Mouse (Mus musculus) cerebellum, adult (tissue): ENCODE measurements at regions not wholly inside any gene's neighbourhood (a gene's known extent, or its start where the extent isn't known, plus 50 kb on each side); places are given as distances from the start of the nearest gene placed in this dataset.

Experiments used
- ATAC-seq: cut with Nextera tagmentation; 2 replicates; pipeline ENCODE4 v1.9.2; 2017; ENCODE audit warnings: mild to moderate bottlenecking, moderate library complexity, mixed read lengths; ENCODE audit not compliant: insufficient number of reproducible peaks, low FRiP score, low TSS enrichment

DNA sequence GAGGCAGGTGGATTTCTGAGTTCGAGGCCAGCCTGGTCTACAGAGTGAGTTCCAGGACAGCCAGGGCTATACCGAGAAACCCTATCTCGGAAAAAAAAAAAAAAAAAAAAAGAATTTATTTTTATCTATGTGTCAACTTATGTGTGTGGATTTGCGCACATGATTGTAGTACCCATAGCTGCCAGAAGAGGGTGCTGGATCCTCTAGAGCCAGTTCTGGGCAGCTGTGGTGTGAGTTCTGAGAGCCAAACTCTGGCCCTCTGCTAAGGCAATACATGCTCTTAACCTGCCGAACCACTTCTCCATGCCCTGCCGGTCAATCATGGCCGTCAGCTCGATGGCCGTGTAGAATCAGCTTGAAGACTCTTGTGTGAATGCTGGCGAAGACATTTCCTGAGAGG lies 138.0 kb upstream of the Mrps10 start:
- no peak for ATAC-seq

DNA sequence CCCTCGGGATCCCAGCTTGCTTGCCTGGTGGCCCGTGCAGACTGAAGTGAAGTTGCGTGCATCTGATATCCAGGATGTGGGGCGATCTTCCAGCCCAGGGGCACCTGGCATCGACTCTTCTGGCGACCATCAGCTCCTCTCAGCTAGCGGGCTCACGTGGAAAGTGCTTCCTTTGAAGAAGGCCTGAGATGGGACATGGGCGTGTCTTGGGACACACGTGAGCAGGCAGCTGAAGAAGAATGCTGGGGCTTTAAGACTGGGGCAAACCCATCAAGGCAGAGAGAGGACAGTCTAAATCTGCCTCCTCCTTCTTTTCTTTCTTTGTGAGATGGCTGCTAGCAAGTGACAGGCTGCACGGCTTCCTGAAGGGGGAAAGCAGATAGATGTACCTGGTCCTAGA lies 142.3 kb upstream of the Mrps10 start:
- no peak for ATAC-seq

DNA sequence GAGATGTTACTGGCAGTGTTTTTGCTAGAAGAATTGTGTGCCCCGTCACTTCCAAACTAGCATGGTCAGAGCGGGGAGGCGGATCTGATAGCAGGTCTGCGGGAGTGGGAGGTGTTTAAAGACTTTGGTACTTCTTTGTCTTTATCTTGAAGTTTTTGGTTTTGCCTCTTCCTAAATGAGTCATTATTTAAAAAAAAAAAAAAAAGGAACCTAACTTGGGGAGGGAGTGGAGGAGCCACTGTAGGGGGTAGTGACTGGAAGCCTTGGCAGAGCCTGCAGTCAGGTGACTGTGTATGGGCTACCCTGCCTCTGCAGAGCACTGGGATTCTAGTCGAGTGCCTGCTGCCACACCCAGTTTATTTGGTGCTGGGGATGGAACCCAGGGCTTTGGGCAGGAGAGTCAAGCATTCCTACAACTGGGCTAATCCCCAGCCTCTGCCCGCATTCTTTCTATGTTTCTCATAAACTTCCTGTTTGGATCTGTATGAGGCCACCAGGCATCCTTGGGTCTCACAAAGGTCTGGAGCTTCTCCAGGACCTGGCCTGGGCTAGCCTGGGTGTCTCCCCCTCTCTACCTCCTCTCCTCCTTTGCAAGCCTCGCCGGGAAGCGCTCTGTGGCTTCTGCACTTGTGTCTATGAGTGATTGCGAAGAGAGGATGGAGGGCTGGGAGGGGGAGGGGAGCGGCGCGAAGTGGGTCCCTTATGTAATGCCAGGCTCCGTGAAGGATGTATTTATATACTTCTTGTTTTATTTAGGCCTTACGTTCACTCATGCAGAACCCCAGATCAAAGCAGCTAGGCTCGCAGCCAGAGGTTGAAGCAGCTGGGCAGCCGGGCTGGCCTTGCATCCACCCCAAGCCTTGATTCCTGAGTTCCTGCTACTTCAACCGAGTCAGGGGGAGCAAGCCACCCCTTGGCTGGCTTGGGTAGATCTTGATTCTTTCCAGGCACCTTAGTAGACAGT lies 143.1 kb upstream of the Mrps10 start:
- no peak for ATAC-seq

DNA sequence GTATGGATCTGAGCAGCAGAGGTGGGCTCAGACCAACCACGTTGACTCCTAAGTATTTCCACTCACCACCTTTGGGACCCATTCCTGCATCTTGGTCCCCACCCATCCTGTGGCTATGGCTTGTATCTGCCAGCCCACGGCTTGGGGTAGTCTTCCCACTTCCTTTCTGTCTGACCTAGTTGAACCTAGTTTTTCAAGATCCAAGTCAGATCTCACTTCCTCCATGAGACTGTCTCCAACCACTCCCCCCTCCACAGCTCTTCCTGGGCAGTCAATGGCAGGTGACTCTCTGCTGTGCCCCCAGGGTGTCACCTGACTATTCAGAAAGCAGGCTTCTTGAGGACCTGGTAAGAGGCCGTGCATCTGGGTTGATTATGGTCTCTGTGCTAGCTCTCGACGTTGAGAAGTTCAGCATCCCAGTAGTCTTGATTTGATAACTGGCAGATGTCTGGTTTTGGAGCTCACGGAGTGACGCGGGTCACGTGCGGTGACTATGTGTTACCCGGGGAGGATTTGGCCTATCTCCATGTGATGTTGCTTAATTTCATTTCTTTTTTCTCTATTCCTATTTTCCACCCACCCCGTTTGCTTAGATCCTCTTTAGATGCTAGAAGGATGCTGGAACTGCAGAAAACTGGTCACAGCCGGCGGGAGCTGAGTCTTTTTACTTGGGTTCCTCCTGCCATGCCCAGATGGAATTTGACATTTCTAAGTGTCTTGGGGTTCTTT lies 147.5 kb upstream of the Mrps10 start:
- ATAC-seq, result no peak

DNA sequence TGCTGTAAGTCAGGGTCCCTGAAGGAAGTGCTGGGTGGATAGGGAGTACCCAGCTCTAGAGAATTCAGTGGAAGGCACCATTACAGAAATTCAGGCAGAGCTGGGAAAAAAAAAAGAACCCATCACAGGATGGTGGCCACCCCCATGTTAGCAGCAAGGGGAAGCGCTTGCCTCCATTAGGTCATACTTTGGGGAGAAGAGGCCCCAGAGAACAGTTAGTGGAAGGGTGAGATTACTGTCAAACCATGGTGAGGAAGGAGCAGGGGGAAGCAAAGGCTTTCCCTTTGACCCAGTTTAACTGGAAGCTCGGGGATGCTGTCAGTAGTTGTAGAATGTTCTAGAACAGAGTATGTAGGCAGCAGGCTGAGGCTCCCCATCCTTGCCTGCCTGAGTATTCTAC lies 148.8 kb upstream of the Mrps10 start:
- no peak for ATAC-seq

DNA sequence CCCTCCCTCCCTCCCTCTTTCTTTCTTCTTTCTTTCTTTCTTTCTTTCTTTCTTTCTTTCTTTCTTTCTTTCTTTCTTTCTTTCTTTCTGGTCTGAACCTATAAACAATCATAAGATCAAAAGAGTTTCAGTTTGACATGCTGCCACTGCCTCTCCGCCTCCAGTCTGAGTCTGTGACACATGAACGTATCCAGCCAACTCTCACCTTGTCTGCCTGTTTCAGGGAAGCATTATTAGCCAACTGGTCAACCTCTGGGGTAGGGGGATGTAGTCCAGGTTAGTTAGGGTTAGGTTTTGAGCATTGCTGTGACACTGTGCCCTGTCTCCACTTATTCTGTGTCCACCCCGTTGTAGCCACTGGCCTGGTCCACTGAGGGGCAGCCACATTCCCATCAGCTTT lies 152.2 kb upstream of the Mrps10 start:
- no peak for ATAC-seq

DNA sequence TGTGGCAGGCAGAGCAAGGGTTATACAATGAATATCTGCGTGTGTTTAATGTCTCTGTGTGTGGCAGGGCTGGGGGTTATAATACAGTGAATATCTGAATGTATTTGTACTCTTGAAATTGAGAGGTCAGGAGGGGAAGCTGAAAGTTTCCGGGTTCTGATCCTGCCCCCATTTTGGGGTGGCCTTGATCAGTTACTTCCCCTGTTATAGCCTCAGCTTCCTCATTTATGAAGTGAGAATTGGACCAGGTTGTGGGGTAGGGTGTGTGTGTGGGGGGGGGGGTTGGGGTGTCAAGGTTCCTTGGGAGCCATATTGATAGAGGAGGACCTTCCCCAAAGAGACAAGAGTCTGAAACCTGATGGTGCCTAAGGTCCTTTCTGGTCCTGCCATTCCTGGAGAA lies 152.8 kb upstream of the Mrps10 start:
- ATAC-seq, result no peak

DNA sequence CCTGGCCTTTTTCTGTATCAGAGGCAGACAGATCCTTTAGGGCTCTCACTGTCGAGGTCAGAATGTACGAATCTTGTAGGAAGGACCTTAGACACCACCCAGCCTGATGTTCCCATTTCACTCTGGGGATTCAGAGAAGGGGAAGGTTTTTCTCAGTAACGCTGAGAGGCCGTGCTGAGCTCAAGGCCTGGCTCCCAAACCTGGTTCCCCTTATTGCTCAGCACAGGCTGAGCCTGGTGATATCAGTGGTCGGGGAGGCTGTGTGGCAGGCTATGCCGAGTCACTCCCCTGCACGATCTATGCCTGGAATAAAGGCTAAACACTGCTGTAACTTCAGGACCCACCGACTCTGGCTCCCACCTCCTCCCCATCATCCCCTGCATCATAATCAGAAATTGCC lies 154.6 kb upstream of the Mrps10 start:
- ATAC-seq, result no peak

DNA sequence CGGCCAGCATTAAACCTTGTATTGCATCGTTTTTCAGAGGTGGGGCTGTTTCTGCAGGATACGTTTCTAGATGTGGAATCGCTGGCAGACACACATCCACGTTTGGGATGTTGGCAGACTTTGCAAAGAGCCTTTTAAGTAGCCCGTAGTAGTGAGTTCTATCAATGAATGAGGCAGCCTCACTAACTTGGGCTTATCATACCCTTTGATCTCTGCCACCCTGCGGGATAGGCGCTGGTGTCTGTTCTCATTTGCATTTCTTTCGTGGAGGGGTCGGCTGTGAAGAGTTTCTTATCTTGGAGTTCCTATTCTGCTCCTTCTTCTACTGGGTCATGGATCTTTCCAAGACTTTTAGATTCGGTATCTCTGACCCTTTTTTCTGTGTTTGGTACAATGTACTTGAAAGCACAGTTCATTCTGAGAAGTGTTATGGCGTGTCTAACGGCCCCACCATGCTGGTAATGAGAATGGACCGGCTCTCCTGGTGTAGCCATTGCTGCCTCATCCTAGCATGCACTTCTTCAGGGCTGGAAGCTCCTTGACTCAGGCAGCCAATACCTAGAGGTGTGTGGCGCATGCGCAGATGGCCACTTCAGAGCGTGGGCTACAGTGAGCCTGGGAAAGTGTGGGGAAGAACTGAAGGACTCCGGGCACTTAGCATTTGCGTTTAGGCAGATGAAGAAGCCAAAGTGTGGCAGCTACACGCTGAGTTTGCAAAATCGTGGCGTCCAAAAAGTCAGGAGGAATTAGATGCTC lies 158.1 kb upstream of the Mrps10 start:
- no peak for ATAC-seq

DNA sequence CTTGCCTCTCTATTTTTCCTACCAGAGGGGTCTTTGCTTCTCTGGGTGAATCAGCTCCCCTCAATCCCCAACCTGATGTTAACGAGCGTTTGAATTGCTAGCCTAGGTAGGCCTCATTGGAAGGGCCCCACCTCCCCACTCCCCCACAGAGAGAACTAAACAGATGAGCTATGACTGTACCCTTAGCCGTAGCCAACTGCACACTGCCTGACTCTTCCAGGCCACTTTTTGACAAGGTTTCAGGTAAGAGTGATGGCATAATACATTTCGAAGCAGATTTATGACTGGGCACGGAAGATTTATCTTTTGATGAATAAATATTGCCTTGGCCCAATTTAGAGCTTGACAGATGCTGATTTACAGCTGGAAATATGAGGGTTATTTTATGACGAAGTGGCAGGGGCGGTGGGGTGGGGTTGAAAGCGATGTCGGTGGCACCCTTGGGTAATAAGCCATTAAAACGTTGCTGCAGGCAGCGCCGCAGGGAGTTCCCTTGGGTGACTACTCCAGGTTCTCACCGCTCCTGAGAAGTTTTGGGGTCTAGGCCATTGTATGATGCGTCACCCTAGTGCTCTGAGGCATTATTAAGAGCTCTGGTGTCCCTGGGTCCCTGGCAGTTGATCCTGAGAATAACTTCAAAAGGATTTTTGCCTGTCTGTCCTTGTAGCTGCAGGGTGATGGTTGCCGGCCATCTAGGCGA lies 159.7 kb upstream of the Mrps10 start:
- no peak for ATAC-seq

DNA sequence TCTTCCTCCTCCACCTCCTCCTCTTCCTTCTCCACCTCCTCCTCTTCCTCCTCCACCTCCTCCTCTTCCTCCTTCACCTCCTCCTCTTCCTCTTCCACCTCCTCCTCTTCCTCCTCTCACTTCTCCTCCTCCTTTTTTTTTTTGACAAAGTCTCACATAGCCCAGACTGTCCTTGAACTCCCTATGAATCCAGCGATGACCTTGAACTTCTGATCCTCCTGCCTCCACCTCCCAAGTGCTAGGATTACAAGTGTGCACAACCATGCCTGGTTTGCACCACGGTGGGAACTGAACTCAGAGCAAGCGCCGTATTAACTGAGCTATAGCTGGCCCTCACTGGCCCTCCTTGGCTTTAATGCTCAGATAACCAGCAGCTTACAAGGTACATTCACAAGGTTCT lies 161.2 kb upstream of the Mrps10 start:
- no peak for ATAC-seq

DNA sequence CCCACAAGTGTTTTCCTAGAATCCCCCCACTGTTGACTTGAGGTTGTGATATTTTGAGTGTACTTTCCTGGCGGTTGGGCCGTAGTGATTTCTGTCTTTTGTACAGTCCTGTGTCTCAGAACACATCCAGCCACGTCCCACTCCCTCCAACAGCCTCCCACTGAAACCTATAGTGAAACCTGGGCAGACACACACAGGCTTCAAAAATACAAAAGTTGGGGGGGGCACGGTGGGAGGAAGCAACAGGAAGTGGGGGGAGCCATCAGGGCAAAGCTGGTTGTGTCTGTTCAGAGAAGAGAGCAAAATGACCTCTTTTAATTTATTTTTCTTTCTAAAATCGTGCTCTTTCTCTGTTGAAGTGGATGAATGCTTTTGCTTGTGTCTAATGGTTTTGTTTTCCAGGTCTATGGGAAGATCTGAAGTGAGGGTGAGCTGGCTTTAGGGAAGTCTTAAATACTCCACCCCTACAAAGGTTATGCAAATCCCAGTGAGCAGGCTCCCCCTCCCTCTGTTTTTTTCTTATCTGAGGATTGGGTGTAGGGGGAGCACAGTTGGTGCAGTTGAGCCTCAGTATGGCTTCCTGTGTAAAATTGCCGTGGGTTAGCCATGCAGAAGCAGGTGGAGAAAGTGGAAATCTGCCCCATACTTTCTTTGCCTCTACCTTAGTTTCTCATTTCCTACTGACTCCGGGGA lies 164.1 kb upstream of the Mrps10 start:
- no peak for ATAC-seq

DNA sequence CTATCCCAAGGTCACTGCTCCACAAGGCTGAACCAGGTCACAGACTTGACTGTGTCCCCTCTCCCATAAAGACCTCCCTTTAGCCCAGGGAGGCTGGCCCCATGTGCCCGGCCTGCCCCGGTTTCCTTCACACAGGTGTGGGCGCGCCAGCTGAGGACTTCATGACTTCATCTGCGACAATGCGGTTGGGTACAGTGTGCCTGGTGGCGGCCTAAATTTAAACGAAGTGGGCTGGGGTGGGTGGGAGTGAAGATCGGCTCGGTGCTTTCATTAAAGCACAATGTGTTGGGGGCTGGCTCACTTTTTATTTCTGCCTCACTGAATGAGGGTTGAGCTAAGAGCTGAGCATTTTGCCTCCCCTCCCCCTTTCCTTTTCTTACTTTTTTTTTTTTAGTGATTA lies 169.5 kb upstream of the Mrps10 start:
- no peak for ATAC-seq

DNA sequence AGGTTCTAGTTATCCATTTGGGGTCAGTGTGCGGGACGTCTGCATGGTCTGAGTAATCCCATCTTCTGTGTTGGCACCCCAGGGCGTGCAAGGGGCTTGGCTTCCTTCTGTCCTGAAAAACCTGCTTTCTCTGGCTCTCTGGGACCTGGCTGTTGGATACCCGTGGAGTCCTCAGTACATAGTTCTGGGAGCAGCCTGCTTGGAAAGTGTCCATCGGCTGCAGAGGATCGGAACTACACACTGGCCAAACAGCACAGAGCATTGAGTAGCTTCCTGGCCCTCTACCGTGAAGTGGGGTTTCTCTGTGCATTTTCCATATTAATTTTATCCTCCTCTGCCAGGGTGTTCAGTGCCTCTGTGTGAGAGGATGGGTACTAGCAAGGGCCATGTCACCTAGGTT lies 170.7 kb upstream of the Mrps10 start:
- ATAC-seq, result no peak

DNA sequence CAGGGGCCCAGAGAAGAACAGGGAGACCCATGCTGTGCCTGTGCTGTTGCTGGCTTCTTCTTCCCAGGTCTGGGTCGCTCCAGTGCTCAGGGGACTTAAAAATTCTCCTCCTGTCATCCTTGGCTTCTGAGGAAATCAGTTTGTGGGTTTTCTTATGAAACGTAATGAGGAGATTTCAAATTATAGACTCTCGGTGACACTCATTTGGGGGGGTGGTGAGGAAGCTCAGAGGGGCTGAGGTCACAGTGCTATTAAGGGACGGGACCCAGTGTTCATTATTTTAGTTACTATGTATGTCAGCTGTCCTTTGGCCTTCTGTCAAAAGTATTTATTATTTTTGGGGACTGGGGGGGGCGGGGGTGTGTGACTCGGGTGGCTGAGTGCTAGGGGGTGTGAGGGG lies 171.7 kb upstream of the Mrps10 start:
- no peak for ATAC-seq

DNA sequence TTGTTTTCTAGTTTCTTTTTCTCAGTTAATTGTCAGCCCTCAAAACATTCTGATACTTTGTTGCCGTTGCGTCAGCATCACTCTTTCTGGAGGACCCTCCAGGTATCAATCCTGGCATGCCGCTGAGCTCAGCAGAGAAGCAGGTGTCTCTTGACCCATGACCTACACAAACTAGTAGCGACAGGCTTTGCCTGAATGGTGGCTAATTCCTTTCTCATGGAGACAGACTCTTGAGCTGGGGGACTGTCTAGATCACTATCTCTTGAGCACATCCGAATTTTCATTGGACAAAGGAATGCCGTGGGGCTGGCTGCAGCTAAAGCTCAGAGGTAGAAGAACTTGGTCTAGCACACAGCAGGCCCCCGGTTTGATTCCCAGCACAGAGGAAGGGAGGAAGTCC lies 172.7 kb upstream of the Mrps10 start:
- no peak for ATAC-seq

DNA sequence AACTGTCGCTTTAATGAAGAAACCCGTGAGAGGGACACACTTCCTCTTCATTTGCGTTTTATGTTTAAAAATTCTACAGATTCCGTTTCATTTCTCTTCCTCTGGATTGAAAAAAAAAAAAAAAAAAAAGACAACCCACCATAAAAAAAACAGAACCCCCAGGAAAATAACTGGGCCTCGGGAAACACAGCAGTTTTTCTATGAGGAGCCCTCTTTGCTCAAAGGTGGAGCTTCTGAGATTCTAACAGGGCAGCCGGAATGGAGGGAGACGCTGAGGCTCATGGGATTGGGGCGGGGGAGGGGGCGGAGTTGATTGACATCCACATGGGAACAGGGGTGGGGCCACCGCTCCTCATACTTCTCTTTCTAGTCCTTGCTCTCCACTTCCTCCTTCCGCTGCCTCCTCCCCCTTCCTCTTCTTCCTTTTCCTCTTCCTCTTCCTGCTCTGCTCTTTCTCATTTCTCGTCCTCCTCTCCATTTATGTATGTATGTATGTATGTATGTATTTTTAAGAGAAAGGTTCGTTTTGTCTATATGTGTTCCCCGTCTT lies 174.1 kb upstream of the Mrps10 start:
- no peak for ATAC-seq

DNA sequence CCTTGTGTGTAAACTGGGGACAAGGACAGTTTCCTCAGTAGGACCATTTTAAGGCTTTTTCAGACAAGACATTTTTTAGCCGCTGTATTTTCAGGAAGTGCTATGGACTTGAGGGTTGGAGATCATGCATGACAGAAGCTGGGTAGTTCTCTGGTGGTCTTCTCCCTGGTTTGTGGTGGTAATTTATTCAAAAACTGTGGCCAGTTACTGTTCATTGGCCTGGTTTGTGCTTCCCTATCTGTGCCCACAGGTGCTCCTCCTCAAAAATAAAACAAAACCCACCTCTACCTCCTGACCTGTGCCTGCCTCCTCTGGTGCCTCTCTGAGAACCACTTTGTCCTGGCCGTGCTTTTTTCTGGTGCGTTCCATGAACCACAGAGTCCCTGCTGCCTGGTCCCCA lies 177.3 kb upstream of the Mrps10 start:
- ATAC-seq, result no peak

DNA sequence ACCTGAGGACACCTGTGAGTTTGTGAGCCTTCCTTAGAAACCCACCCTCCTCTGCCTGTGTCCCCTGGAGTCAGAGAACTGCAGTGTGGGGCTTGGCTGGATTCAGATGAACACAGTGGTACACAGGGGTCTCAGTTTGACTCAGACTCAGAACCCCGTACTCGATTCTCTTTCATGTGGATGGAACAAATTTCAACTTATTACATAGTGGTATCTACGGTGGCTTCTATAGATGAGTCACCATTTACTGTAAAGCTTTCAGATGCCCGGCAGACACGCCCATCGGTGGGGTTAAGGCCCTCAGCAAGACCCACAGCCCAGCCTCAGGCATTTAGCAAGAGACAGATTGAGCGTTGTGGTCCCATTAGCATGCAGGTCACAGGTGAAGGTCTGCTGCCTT lies 178.9 kb upstream of the Mrps10 start:
- no peak for ATAC-seq

DNA sequence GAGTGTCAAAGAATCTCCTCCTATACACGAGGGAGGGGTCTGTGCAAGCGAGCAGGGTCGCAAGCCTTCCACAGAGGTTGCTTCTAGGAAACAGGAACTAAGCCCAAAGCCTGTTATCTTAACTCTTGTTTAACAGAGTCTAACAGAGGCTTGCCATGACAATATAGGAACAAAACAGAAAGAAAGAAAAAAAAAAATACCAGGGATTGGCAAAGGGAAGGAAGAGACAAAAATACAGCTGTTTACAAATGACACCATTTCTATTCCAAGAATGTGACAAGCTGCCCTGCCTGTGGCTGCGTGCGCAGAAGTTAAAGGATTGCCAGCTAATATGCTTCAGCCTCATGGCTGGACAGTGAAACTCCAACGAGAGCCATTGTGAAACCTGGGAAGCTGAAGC lies 173.8 kb upstream of the Ubr2 start:
- ATAC-seq, result no peak
